In the genomic region with DNA sequence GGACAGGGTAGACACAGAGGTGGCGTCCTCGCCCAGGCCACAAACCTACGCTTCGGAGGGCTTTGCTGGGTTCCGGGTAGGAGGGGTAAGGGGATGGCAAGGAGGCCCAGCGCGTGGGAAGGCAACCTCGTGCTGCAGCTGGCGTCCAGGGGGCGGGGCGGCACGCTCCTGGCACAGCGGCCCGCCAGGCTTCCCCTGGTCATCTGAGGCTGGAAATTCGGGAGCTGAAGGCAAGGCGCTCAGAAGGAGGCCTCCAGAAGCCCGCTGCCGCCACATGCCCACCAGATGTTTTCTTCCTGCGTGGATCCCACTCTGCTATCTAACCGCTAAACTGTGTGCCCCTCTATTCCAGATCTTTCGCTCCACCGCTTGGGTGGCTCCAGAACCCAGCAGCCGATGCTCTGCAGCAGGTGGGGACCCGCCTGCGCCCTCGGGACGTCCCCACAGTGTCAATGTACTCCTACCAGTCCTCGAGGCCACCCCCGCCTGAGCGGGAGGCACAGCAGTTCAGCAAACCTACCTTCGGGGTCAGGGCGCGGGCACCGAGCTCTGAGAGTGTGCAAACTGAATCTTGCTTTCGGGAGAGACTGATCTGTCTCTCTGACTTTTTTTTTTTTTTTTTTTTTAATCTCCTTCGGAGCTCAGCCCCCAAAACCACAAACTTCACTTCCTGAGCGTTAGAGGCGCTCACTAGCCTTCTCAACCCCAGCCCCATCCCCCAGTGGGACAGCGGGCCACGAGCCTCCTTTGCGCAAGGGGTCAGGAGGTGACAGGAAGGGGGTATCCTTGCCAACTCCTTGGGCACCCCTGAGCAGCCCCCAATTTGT, we compare ENCODE assay signal across 8 mouse cellular contexts. TPM values are rescaled to one million over a fixed set of nuclear protein-coding genes. Genes with fewer than 3 reads are reported as not detected.
DNase-seq lines count a peak whose midpoint lies in the region; ATAC-seq lines count a peak whose summit lies in the region.

A gene (minus strand): TSS at position 602 of the 827 bp plus-strand sequence.

- H3K4me3 ChIP-seq in liver, embryonic 12.5 days = peak within 1 kb of the TSS; percentile 43

- intact Hi-C loops in gastrocnemius, postnatal 14 days (cut with DNase I; ENCODE audit: low total_unique reads) = no loop called here
- intact Hi-C loops in heart, postnatal 14 days (cut with DNase I) = loop anchor here (10.0 kb wide), 1 partner anchor 1271 kb away; a partner anchor contains a TSS

- H3K4me2 ChIP-seq in liver, embryonic 12.5 days = peak within 1 kb of the TSS; percentile 57

- H3K36me3 ChIP-seq in liver, embryonic 12.5 days = no peaks in the 10 kb centered on the region

- H3K27me3 ChIP-seq in liver, embryonic 12.5 days (replicated peaks) = peaks cover 89% of the 10 kb centered on the region

- no peak within 1 kb of the TSS for H3K27ac ChIP-seq in liver, embryonic 12.5 days

- no peaks in the 10 kb centered on the region for H3K9me3 ChIP-seq in liver, embryonic 12.5 days (replicated peaks)

- ATAC-seq in common myeloid progenitor, adult 5-6 weeks (replicated peaks; ENCODE audit: low read depth, poor library complexity, severe bottlenecking) = peak; percentile 52
- ATAC-seq in liver, embryonic 12.5 days = no peak

- DNase-seq in gastrocnemius, postnatal 14 days = peak; percentile 14
- no peak for DNase-seq in gastrocnemius, adult 18-20 months (ENCODE audit: low spot score)
- DNase-seq in heart, postnatal 14 days = peak; percentile 20 to 33
- DNase-seq in neural tube, embryonic 10.5 days (ENCODE audit: extremely low spot score, low spot score) = peak; percentile 64
- peak; percentile 88 for DNase-seq in thymus, postnatal 14 days
- no peak for DNase-seq in right cerebral cortex, adult 18-20 months

- WGBS in liver, embryonic 12.5 days (ENCODE audit: insufficient replicate concordance) = 1% methylated on average over 41 of the region's 41 CpGs

- H3K9ac ChIP-seq in liver, embryonic 12.5 days = no peak within 1 kb of the TSS

- peaks cover 42% of the 10 kb centered on the region for H3K4me1 ChIP-seq in liver, embryonic 12.5 days

RNA-seq across cellular contexts. Expression of the gene that starts here (rescaled TPM):
- total RNA-seq in gastrocnemius, postnatal 14 days (2021) = not detected
- total RNA-seq in gastrocnemius, adult 18-20 months (2021) = not detected
- total RNA-seq in common myeloid progenitor, adult 5-6 weeks (2017) = 9.0 and 9.8 TPM in 2 replicates
- total RNA-seq in heart, postnatal 14 days (2021) = 1 to 10 TPM in 1 of 2 experiments, under 1 TPM in 1; 0.29 to 1.5 TPM
- 0.74 and 1.0 TPM in 2 replicates for polyA plus RNA-seq in liver, embryonic 12.5 days (2016; fragmentation: Nextera tagmentation; extraction: Ambion mirVana)

Comparison
In these comparisons a context has a peak if more than half of its experiments do, and no peak if none do; other contexts are left out.
1. Peak in DNase-seq in gastrocnemius, postnatal 14 days; RNA of the gene not detected or under 1 TPM.
2. DNase-seq: peak in heart, postnatal 14 days (2 of 2), neural tube, embryonic 10.5 days (single experiment) and thymus, postnatal 14 days (single experiment); none in gastrocnemius, adult 18-20 months (single experiment) and right cerebral cortex, adult 18-20 months (single experiment).